Mouse (Mus musculus) kidney, postnatal 0 days (tissue): ENCODE data around the gene Nr1i3. TPM values are rescaled to one million over a fixed set of nuclear protein-coding genes. Genes with fewer than 3 reads are reported as not detected.

Experiments used
- ATAC-seq: fragments of 200-750 bp; cut with Nextera tagmentation; replicated peaks from 2 replicates; pipeline ENCODE4 v1.8.0; 2017; ENCODE audit warnings: low read depth, moderate number of reproducible peaks, moderate TSS enrichment, moderate library complexity; ENCODE audit not compliant: low FRiP score
- DNase-seq: peaks from one replicate; pipeline ENCODE4 v3.0.0-alpha.2; 2016; ENCODE audit warnings: low spot score
- H3K27ac ChIP-seq: fragments of 300-500 bp; sonication (generic); 2 replicates; pipeline ENCODE4 v1.5.1; 2014; ENCODE audit warnings: mild to moderate bottlenecking
- H3K27me3 ChIP-seq: fragments of 300-500 bp; sonication (generic); 2 replicates; pipeline ENCODE4 v1.6.1; 2014; ENCODE audit warnings: low read length, mixed read lengths; ENCODE audit not compliant: insufficient read depth
- H3K36me3 ChIP-seq: fragments of 300-500 bp; sonication (generic); 2 replicates; pipeline ENCODE4 v1.6.1; 2014; ENCODE audit warnings: low read length, mixed read lengths; ENCODE audit not compliant: insufficient read depth
- H3K4me1 ChIP-seq: fragments of 300-500 bp; sonication (generic); replicated peaks from 2 replicates; pipeline ENCODE4 v1.6.1; 2014; ENCODE audit warnings: antibody characterized with exemption, low read length, mixed read lengths; ENCODE audit not compliant: insufficient read depth
- H3K4me2 ChIP-seq: fragments of 300-500 bp; sonication (generic); 2 replicates; pipeline ENCODE4 v1.6.1; 2014; ENCODE audit warnings: mild to moderate bottlenecking, low read length, moderate library complexity, mixed read lengths
- H3K4me3 ChIP-seq: fragments of 300-500 bp; sonication (generic); replicated peaks from 2 replicates; pipeline ENCODE4 v1.5.1; 2014; ENCODE audit warnings: low read depth, low read length
- H3K9ac ChIP-seq: fragments of 300-500 bp; sonication (generic); 2 replicates; pipeline ENCODE4 v1.6.1; 2014; ENCODE audit warnings: low read depth, low read length
- H3K9me3 ChIP-seq: fragments of 300-500 bp; sonication (generic); replicated peaks from 2 replicates; pipeline ENCODE4 v1.6.1; 2016; ENCODE audit warnings: low read length, inconsistent platforms, mixed read lengths
- CTCF ChIP-seq: IDR thresholded peaks from 2 replicates; pipeline ENCODE4 v1.5.1; 2016; ENCODE audit warnings: antibody characterized with exemption, low read depth, mild to moderate bottlenecking, moderate library complexity
- WGBS: fragments of 180-500 bp; shearing (Covaris S2); extraction: QIAGEN DNeasy Blood & Tissue Kit; methylation state at CpG from one replicate; pipeline ENCODE4 v1.1.7; 2014; 5-methylcytosine and 5-hydroxymethylcytosine counted together
- polyA plus RNA-seq: library from polyadenylated mRNA; unstranded; fragments of >200 nt; fragmentation: Nextera tagmentation; extraction: Ambion mirVana; gene quantifications from 2 replicates; pipeline ENCODE4 v1.2.1, GENCODE M21; 2015

Nr1i3 gene
- polyA plus RNA-seq, 1 experiment from 2014 or later, result 1.7 TPM

DNA sequence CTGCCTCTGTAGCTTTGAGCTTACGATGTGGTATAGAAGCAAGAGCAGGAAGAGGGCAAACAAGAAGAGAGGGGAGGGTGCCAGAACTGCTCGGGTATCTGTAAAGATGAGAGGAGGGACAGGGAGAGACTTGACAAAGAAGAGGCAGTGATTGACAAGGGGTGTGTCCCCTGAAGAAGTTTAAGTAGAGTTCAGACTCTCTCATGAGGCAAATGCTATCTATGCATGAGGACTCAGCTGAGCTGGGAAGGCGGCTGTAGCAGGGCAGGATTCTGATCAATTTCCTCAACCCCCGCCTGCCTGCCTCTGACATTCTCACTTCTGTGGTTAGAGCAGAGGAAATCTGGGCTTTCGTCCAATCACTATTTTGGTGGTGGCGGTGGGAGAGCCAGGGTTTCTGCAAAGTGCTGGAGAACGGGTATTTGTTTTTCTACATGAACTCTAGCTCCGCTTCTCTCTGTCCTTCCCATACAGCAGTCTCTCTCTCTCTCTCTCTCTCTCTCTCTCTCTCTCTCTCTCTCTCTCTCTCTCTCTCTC lies 48.9 kb downstream of the Nr1i3 start:
- WGBS, result 5% methylated on average over 8 of the region's 8 CpGs
- Histone ChIP-seq H3K36me3 (0 out of 2 replicates have a peak, but pooled peaks cover 6% of the 10 kb centered on the region), H3K4me2 (peak overlapping the region; percentile 46), H3K27me3 (no peaks in the 10 kb centered on the region), H3K27ac (peak overlapping the region; percentile 89), H3K9ac (0 out of 2 replicates have a peak overlapping the region, but pooled peaks have one; percentile 35), H3K9me3 (no peaks in the 10 kb centered on the region), H3K4me1 (peaks cover 11% of the 10 kb centered on the region), H3K4me3 (peak overlapping the region; percentile 16; the same call in 1 of the 2 replicates)
- ATAC-seq (peak; percentile 61), DNase-seq (peak; percentile 95)
- no peak for TF ChIP-seq CTCF

DNA sequence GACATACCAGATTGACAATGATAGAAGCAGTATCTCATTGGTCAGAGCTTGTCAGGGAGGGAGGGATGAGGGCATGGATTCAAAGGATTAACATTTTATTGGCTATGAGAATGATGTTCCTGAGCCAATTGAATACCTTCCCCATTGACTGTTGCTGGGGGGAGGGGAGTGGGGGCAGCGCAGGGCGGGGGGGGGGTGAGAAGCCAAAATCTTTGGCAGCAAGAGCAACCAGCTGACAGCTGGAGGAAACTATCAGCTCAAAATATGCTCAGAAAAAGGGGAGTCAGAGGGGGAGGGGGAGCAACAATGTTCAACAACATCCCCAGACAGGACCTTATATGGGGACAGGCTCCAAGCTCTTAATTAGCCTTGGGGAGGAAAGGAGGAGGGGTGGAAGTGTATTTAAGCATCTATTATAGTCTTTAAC lies 49.4 kb downstream of the Nr1i3 start:
- Histone ChIP-seq H3K36me3 (0 out of 2 replicates have a peak, but pooled peaks cover 6% of the 10 kb centered on the region), H3K4me3 (no peak overlapping the region; the same call in 1 of the 2 replicates), H3K4me2 (peak overlapping the region; percentile 46; the same call in 1 of the 2 replicates), H3K27me3 (no peaks in the 10 kb centered on the region), H3K9me3 (no peaks in the 10 kb centered on the region), H3K9ac (no peak overlapping the region), H3K4me1 (peaks cover 11% of the 10 kb centered on the region), H3K27ac (peak overlapping the region; percentile 89)
- WGBS, result 0% methylated on average over 2 of the region's 2 CpGs
- no peak for TF ChIP-seq CTCF
- ATAC-seq, result peak; percentile 81
- peak; percentile 94 for DNase-seq

DNA sequence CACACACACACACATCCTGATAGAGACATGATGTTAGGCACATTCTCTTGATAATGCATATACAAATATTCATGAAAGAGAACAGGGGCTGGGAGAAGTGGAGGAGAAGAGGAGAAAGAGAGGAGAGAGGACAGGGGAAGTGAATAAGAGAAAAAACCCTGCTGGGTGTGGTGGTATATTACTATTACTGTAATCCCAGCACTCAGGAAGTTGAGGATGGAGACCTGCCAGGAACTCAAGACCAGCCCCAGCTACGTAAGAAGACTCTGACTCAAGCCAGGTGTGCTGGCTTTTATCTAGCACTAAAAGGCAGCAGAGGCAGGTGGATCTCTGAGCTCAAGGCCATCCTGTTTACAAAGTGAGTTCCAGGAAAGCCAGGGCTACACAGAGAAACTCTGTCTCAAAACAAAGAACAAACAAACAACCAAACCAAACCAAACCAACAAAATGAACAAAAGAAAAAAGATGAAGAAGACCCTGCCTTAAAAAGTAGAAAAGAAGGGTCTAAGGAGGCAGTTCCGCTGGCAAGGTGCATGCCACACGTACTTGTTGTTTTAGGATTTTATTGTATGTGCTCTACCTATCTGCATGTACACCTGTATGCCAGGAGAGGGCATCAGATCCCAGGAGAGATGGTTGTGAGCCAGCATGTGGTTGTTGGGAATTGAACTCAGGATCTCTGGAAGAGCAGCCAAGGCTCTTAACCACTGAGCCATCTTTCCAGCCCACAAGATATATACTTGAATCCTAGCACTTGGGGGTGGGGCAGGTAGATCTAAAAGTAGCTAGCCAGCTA lies 50.1 kb downstream of the Nr1i3 start:
- peak; percentile 53 for TF ChIP-seq CTCF
- Histone ChIP-seq H3K4me3 (no peak overlapping the region), H3K9ac (no peak overlapping the region), H3K9me3 (no peaks in the 10 kb centered on the region), H3K27me3 (no peaks in the 10 kb centered on the region), H3K4me1 (peaks cover 11% of the 10 kb centered on the region), H3K27ac (peak overlapping the region; percentile 89), H3K36me3 (0 out of 2 replicates have a peak, but pooled peaks cover 3% of the 10 kb centered on the region), H3K4me2 (no peak overlapping the region)
- peak; percentile 60 for DNase-seq
- 76% methylated on average over 3 of the region's 3 CpGs for WGBS
- ATAC-seq, result no peak

DNA sequence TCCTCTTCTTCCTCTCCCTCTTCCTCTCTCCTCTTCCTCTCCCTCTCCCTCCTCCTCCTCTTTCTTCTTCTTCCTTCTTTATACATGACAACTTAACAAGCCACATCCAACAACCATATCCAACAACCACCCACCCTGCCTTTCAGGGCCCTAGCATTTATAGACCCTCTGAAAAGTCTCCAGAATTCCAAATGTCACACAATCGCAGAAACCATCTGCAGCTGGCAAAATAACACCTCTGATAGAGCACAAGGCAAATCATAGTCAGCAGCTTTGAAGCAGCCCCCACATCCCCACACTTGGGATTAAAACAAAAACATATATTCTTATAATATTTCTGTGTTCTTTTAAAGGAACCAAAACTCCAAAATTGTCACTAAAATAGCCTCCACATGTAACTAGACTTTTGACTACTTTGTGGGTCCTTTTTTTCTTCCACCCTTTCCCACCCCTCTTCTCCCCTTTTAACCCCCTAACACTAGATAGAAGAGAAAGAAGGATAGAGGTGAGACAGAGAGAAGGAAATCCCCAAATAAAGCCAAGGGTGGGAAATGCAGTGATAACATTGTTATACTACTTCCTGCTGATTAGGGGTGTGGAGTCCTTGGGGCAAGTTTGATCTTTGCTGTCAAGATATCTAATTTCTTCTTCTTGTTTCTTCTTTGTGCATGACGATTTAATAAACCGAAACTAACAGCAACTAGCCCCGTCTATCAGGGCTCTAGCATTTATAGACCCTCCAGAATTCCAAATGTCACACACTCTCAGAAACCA lies 52.4 kb downstream of the Nr1i3 start:
- ATAC-seq, result no peak
- WGBS, result 58% methylated on average over 4 of the region's 4 CpGs
- Histone ChIP-seq H3K9ac (no peak overlapping the region), H3K9me3 (no peaks in the 10 kb centered on the region), H3K27me3 (no peaks in the 10 kb centered on the region), H3K4me3 (no peak overlapping the region), H3K4me2 (no peak overlapping the region), H3K4me1 (peaks cover 16% of the 10 kb centered on the region), H3K27ac (no peak overlapping the region), H3K36me3 (no peaks in the 10 kb centered on the region)
- DNase-seq, result no peak
- no peak for TF ChIP-seq CTCF

DNA sequence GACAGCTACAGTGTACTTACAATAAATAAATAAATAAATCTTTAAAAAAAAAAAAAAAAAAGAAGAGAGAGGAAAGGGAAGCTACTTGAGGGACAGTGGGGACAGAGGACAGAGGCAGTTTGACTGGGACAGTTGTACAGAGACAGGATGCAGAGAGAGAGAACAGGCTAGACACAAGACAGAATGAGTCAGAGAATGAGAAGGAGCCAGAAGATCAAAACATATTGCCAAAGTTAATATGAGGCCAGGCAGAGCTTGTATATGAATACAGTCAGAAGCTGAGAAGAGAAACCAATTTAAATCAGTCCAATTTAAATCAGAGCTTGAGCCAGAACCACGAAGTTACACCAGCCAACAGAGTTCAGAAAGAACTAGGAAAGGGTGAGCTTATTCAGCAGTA lies 54.6 kb downstream of the Nr1i3 start:
- no peaks in the 10 kb centered on the region for H3K9me3 ChIP-seq
- no peaks in the 10 kb centered on the region for H3K36me3 ChIP-seq
- no peak for TF ChIP-seq CTCF
- no peak for DNase-seq
- no peaks in the 10 kb centered on the region for H3K27me3 ChIP-seq
- H3K27ac ChIP-seq, result no peak overlapping the region
- H3K4me3 ChIP-seq, result no peak overlapping the region
- 76% methylated on average over 1 of the region's 1 CpGs for whole genome bisulfite sequencing
- H3K9ac ChIP-seq, result no peak overlapping the region
- no peak for ATAC-seq
- no peak overlapping the region for H3K4me2 ChIP-seq
- peaks cover 16% of the 10 kb centered on the region; the same call in 1 of the 2 replicates for H3K4me1 ChIP-seq
